Mouse (Mus musculus): ENCODE data around the gene Frs2.
A peak's percentile ranks its signal among the peaks of the same experiment; 100 is the strongest.

The Frs2 gene

DNA sequence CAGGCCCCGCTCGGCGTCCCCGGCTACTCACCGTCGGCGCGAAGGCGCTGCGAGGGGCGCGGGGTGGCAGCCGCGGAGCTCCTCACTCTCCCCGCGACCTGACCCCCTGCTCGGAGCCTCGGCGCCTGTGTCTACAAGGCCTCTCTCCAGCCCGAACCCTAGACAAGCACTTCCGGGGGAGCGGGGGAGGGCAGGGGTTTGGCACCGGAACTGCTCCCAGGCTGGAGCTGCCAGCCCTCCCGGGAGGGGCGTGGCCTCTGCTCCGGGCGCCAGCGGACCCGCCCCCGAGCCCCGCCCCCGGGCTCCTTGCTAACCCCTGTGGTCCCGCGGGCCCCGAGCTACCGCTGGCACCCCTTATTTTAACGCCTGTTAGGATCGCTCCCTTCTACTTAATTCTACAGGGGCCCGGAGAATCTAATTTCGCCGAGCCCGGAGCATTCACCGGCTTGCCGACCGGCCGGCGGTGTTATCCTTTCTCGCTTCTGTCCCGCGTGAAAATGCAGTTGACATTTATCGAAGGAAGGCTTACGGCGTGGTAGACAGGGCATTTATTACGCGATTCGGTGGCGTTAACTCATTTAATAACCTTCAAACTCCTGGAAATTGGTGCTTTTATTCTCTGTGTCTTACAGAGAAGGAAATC, at the start of gene Frs2:
Gene Frs2, minus strand, starts transcription at position 174 of the 643 bp plus-strand sequence.
- DNase-seq: peak; percentile 99

DNA sequence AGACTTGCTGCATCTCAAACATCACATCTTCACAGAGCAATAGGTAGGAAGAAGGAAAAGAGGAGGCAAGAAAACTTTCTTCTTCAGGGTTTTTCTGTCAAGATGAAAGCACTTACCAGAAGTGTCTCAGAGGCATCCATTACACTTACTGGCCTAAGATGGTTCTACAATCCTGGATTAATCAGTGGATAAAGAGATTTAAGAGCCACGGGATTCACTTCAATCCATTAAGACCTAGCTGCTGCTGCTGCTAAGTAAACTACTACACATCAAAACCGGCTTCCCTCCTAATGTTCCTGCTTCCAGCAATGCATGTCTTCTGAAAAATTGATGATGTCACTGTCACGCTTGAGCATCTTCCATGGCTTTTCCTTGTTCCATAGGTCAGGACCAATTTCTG, 48.4 kb upstream of the Frs2 start:
- no peak for DNase-seq

DNA sequence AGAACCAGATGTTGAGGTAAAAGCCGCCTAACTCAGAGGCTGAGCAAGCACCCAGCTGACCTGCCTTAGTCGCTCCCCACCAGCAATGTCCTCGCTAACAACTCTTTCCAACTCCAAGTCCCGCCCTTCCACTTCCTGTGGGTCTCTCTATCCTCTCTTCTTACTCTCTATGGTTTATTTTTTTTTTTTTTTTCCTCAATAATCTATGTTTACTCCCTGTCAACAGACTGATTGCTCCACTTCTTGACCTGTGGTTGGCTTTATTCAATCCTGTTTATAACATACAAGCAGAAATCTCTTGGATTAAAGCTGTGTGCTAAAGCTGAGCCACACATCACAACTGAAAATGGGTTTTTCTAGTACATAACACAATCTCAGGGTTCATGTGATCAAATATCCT, 47.4 kb upstream of the Frs2 start:
- no peak for DNase-seq

DNA sequence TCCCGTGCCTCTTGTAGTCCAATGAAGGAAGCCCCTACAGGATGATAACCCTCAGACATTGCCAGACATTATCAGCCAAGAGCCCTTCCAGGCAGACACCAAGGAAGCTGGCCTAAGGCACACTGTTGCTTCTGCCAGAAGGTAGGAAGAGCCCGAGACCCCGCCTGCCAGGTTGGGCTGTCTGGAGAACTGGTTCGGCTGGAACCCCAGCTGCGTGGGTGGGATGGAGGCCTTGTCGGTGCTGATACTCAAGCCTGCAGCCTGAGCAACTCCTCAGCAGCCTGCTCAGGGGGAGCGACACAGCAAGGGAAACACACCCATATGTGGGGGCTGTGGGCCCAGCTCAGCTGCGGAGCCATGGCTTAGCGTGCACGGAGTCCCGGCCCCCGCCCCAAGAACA, 46.7 kb upstream of the Frs2 start:
- no peak for DNase-seq

DNA sequence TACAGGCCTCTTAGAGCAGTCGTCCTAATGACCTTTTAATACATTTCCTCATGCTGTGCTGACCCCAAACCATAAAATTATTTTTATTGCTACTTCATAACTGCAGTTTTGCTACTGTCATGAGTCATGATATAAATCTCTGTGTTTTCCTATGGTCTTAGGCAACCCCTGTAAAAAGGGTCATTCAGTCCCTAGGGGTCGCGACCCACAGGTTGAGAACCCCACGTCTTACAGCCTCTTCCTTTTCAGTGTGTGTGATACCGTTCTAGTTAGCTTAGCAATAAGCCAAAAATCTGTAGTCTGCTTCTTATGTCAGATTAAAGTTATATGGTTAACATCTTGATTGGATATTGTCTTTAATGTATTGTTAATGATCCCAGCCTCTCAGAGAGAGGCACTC, 45.0 kb upstream of the Frs2 start:
- DNase-seq: peak; percentile 22

GRCm38 (mm10) chr10:117185399-117186089, 37.2 kb upstream of the Frs2 start:
- DNase-seq: no peak

DNA sequence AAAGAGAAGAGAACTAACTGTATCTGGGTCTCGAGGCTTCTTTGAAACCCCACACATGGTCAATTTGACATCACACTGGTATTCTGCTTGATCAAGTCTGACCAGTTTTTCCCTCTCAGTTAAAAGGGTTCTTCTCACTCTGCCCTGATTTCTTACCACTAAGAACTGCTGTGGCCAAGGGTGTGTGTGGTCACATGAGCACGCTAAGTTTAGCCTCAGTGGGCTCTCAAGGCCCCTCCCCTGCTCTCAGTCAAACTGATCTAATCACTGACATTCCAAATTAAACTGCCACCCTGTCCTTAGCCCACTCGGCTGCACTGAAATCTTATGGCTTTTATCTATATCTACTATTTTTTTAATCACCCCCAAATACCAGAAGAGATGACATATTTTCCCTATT, 32.8 kb upstream of the Frs2 start:
- DNase-seq: no peak

- no peak for DNase-seq
These were observed 26.3 kb upstream of the Frs2 start for GRCm38 (mm10) chr10:117174645-117175044.

- no peak for DNase-seq
These were observed 25.5 kb upstream of the Frs2 start for GRCm38 (mm10) chr10:117173566-117174438.

DNA sequence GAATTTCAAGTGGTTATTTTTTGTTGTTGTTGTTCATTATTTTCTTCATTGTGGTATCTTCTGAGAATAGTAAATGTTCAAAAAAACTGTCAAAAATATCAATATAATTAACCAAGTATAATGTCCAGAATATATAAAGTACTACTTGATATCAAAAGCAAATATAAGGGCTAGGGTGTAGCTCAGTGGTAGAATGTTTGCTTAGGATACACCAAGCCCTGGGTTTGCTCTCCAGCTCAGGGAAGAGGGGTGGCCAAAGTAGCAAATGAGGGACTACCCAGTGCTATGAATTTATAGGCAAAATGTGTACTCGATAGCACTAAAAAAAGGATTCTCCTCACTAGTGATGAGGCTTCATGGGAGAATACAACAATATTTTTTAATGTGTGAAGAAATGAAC, 24.8 kb upstream of the Frs2 start:
- DNase-seq: no peak

DNA sequence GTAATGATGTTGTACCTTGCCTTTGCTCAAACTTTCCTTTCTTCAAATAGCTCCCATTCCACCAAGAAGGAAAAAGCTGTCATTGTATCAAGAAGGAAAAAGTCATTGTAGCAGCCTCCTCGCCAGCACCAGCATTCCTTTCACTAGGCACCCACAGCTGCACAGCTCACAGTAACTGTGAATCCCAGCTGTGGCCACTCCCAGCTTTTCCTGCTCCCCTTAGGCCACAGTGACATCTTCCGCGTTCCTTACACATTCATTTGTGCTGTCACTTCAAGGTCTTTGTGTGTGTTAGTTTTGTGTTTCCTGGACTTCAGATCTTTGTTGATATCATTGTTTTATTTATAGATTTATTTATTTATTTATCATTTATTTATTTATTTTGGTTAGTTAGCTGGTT, 23.7 kb upstream of the Frs2 start:
- peak; percentile 51 for DNase-seq

- DNase-seq: no peak
These were observed 18.6 kb upstream of the Frs2 start for GRCm38 (mm10) chr10:117166785-117167425.

GRCm38 (mm10) chr10:117162662-117163061, 14.3 kb upstream of the Frs2 start:
- no peak for DNase-seq

DNA sequence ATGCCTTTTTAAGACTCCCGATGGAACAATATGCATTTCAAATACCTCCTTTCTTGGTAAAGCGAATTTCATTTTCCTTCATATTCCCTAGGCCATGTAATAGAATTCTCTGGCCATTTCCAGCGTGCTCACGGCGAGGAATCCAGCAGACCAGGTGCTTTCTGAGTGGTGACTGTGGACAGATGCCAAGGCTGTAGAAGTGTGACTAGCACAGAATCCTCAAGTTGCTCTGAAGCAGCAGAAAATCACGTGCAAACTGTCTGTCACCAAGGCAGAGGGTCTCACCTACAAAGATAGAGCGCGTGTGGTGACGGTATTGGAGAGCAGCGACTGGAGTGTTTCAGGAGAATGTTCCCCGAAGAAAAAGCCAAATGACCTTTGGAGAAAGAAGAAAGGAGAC, 11.8 kb upstream of the Frs2 start:
- no peak for DNase-seq

- DNase-seq: no peak
These were observed 3.9 kb upstream of the Frs2 start for GRCm38 (mm10) chr10:117152247-117152646.

GRCm38 (mm10) chr10:117151676-117152075, 3.3 kb upstream of the Frs2 start:
- no peak for DNase-seq

DNA sequence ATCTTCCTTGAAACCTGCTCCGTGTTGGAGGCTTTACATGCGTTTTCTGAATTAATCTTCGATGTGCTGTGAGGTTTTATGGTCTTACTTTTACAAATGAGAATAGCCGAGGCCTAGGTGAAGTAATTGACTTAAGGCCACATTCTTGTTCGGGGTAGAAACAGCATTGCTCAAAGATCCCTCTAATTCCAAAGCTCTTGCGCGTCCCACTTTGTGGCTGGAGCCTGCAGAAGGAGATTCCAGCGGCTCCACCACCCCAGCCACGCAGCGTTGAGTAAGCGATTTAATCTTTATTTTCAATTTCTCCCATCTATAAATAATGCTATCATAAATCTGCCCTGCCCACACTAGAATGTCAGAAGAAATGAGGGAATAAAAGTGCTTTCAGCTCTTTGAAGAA, 2.9 kb upstream of the Frs2 start:
- peak; percentile 30 for DNase-seq

GRCm38 (mm10) chr10:117150764-117151163, 2.4 kb upstream of the Frs2 start:
- no peak for DNase-seq

DNA sequence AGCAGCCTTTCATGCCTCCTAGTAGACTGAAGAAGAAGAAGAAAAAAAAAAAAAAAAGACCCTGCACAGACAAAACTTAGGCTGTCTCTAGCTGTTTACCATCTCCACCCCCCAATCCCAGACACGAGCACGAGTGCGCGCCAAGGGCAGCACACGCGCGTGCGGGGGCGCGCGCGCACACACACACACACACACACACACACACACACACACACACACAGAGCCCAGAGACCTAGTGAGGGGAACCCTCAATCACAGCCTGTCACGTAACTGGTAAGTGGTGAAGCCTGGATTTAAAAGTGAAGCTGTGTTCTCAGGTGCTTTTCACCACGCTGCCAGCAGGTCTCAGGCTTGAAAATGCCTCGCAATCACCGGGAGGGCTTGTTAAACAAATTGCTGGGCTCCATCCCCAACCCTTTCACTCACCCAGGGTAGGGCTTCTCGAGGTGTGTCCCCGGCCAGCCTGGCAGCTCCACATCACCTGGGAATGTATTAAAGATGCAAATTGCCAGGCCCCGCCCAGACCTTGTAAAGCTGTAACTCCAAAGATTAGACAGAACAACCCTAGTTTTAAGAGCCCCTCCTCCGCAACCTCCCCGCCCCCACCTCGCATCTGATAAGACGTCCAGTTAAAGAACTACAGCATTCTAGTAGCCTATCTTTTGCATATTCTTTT, 1.7 kb upstream of the Frs2 start:
- peak; percentile 62 for DNase-seq

- DNase-seq: no peak
These were observed 907 bp upstream of the Frs2 start for GRCm38 (mm10) chr10:117149241-117149640.

- DNase-seq: peak; percentile 62
These were observed 622 bp downstream of the Frs2 start for GRCm38 (mm10) chr10:117147463-117148360.

- DNase-seq: no peak
These were observed 1.9 kb downstream of the Frs2 start for GRCm38 (mm10) chr10:117146421-117146820.

Data from kidney, postnatal 10 days (tissue).